Mouse (Mus musculus) midbrain, embryonic 11.5 days (tissue): ENCODE measurements around the gene Nol3. TPM values are rescaled to one million over a fixed set of nuclear protein-coding genes. Genes with fewer than 3 reads are reported as not detected.

Experiments
- ATAC-seq: fragments of 200-750 bp; cut with Nextera tagmentation; 2 replicates; pipeline ENCODE4 v1.8.0; 2017; ENCODE audit warnings: moderate TSS enrichment, moderate library complexity; ENCODE audit not compliant: low FRiP score
- DNase-seq: peaks from one replicate; pipeline ENCODE4 v3.0.0; 2015; ENCODE audit warnings: low spot score; ENCODE audit errors: missing footprints
- H3K27ac ChIP-seq: fragments of 300-500 bp; sonication (generic); 2 replicates; pipeline ENCODE4 v1.5.1; 2014; ENCODE audit warnings: low read depth, low read length
- H3K27me3 ChIP-seq: fragments of 300-500 bp; sonication (generic); 2 replicates; pipeline ENCODE4 v1.6.1; 2014; ENCODE audit warnings: mild to moderate bottlenecking, low read length, moderate library complexity, mixed read lengths; ENCODE audit not compliant: control insufficient read depth, insufficient read depth
- H3K36me3 ChIP-seq: fragments of 300-500 bp; sonication (generic); 2 replicates; pipeline ENCODE4 v1.6.1; 2014; ENCODE audit warnings: mild to moderate bottlenecking, low read length, moderate library complexity, mixed read lengths; ENCODE audit not compliant: control insufficient read depth, insufficient read depth
- H3K4me1 ChIP-seq: fragments of 300-500 bp; sonication (generic); 2 replicates; pipeline ENCODE4 v1.6.1; 2014; ENCODE audit warnings: low read length; ENCODE audit not compliant: control insufficient read depth, insufficient read depth
- H3K4me2 ChIP-seq: fragments of 300-500 bp; sonication (generic); 2 replicates; pipeline ENCODE4 v1.6.1; 2014; ENCODE audit warnings: mild to moderate bottlenecking, moderate library complexity
- H3K4me3 ChIP-seq: fragments of 300-500 bp; sonication (generic); 2 replicates; pipeline ENCODE4 v1.5.1; 2014; ENCODE audit warnings: low read depth, low read length
- H3K9ac ChIP-seq: fragments of 300-500 bp; sonication (generic); 2 replicates; pipeline ENCODE4 v1.6.1; 2014; ENCODE audit warnings: low read length
- H3K9me3 ChIP-seq: fragments of 300-500 bp; sonication (generic); 2 replicates; pipeline ENCODE4 v1.6.1; 2016; ENCODE audit warnings: low read length; ENCODE audit not compliant: control insufficient read depth
- WGBS: fragments of 180-500 bp; shearing (Covaris S2); extraction: QIAGEN DNeasy Blood & Tissue Kit; methylation state at CpG from one replicate; pipeline ENCODE4 v1.1.7; 2014; 5-methylcytosine and 5-hydroxymethylcytosine counted together
- polyA plus RNA-seq: library from polyadenylated mRNA; unstranded; fragments of >200 nt; fragmentation: Nextera tagmentation; extraction: Ambion mirVana; gene quantifications from 2 replicates; pipeline ENCODE4 v1.2.1, GENCODE M21; 2014

Nol3 gene
- polyA plus RNA-seq, 1 experiment from 2014 or later = 2.0 TPM

GRCm38 (mm10) chr8:105269075-105269458 lies 6.9 kb upstream of the Nol3 start:
- Histone ChIP-seq H3K9ac (peak overlapping the region; percentile 33; the same call in 1 of the 2 replicates), H3K9me3 (no peaks in the 10 kb centered on the region; the same call in 1 of the 2 replicates), H3K4me3 (peak overlapping the region; percentile 37), H3K36me3 (no peaks in the 10 kb centered on the region), H3K27ac (no peak overlapping the region), H3K4me2 (peak overlapping the region; percentile 68), H3K27me3 (peaks cover 99% of the 10 kb centered on the region), H3K4me1 (peaks cover 19% of the 10 kb centered on the region)
- peak; percentile 92 for DNase-seq
- peak; percentile 20 for ATAC-seq
- WGBS = 1% methylated on average over 10 of the region's 10 CpGs

GRCm38 (mm10) chr8:105269461-105269947 lies 6.4 kb upstream of the Nol3 start, which contains the start of gene Hsf4:
Gene Hsf4 (plus strand): TSS chr8:105269801.
- peak; percentile 93 for DNase-seq

GRCm38 (mm10) chr8:105270101-105270915 lies 5.6 kb upstream of the Nol3 start:
- no peak overlapping the region for H3K9ac ChIP-seq
- no peaks in the 10 kb centered on the region for H3K36me3 ChIP-seq
- H3K4me2 ChIP-seq = peak overlapping the region; percentile 68
- no peaks in the 10 kb centered on the region; the same call in 1 of the 2 replicates for H3K9me3 ChIP-seq
- 3% methylated on average over 39 of the region's 39 CpGs for WGBS
- H3K4me1 ChIP-seq = peaks cover 17% of the 10 kb centered on the region
- no peak overlapping the region for H3K27ac ChIP-seq
- ATAC-seq (no peak), DNase-seq (peak; percentile 93)
- peaks cover 99% of the 10 kb centered on the region for H3K27me3 ChIP-seq
- peak overlapping the region; percentile 37 for H3K4me3 ChIP-seq

More at GRCm38 (mm10) chr8:105269461-105269947, 6.4 kb upstream of the Nol3 start, which contains the start of gene Hsf4:
- no peak within 1 kb of the TSS for H3K27ac ChIP-seq
- no peaks in the 10 kb centered on the region; the same call in 1 of the 2 replicates for H3K9me3 ChIP-seq
- 0% methylated on average over 41 of the region's 42 CpGs for WGBS
- H3K27me3 ChIP-seq = peaks cover 99% of the 10 kb centered on the region
- peak within 1 kb of the TSS; percentile 68 for H3K4me2 ChIP-seq
- ATAC-seq = no peak
- H3K36me3 ChIP-seq = no peaks in the 10 kb centered on the region
- peak within 1 kb of the TSS; percentile 37 for H3K4me3 ChIP-seq
- peaks cover 19% of the 10 kb centered on the region for H3K4me1 ChIP-seq
- peak within 1 kb of the TSS; percentile 45 for H3K9ac ChIP-seq

- no peak for ATAC-seq
- peaks cover 21% of the 10 kb centered on the region for H3K4me1 ChIP-seq
- H3K27me3 ChIP-seq = peaks cover 99% of the 10 kb centered on the region
- H3K9me3 ChIP-seq = no peaks in the 10 kb centered on the region; the same call in 1 of the 2 replicates
- WGBS = 2% methylated on average over 11 of the region's 11 CpGs
- H3K27ac ChIP-seq = no peak overlapping the region
- DNase-seq = no peak
- no peak overlapping the region for H3K9ac ChIP-seq
- no peaks in the 10 kb centered on the region for H3K36me3 ChIP-seq
- H3K4me3 ChIP-seq = no peak overlapping the region
- H3K4me2 ChIP-seq = no peak overlapping the region
Measured at GRCm38 (mm10) chr8:105270916-105271186, 5.1 kb upstream of the Nol3 start.

- Histone ChIP-seq H3K27ac (no peak overlapping the region), H3K9ac (no peak overlapping the region), H3K4me2 (no peak overlapping the region), H3K9me3 (no peaks in the 10 kb centered on the region), H3K27me3 (peaks cover 94% of the 10 kb centered on the region), H3K4me3 (no peak overlapping the region), H3K36me3 (no peaks in the 10 kb centered on the region), H3K4me1 (peaks cover 16% of the 10 kb centered on the region)
- DNase-seq (no peak), ATAC-seq (no peak)
- WGBS = 4% methylated on average over 11 of the region's 11 CpGs
Measured at GRCm38 (mm10) chr8:105275387-105275786, 553 bp upstream of the Nol3 start.

GRCm38 (mm10) chr8:105276292-105277120 lies 566 bp downstream of the Nol3 start:
- H3K27me3 ChIP-seq = peaks cover 84% of the 10 kb centered on the region
- peak overlapping the region; percentile 55 for H3K4me2 ChIP-seq
- peaks cover 14% of the 10 kb centered on the region for H3K4me1 ChIP-seq
- H3K4me3 ChIP-seq = peak overlapping the region; percentile 34
- H3K9me3 ChIP-seq = no peaks in the 10 kb centered on the region
- 3% methylated on average over 29 of the region's 30 CpGs for WGBS
- no peak overlapping the region for H3K27ac ChIP-seq
- H3K36me3 ChIP-seq = no peaks in the 10 kb centered on the region
- DNase-seq = peak; percentile 95
- H3K9ac ChIP-seq = peak overlapping the region; percentile 47
- peak; percentile 69 for ATAC-seq

GRCm38 (mm10) chr8:105278911-105279334 lies 3.0 kb downstream of the Nol3 start:
- H3K27ac ChIP-seq = no peak overlapping the region
- H3K9me3 ChIP-seq = no peaks in the 10 kb centered on the region
- 4% methylated on average over 28 of the region's 28 CpGs for WGBS
- DNase-seq (peak; percentile 90), ATAC-seq (peak; percentile 5; the same call in 1 of the 2 replicates)
- peaks cover 3% of the 10 kb centered on the region; the same call in 1 of the 2 replicates for H3K36me3 ChIP-seq
- no peak overlapping the region for H3K4me3 ChIP-seq
- H3K4me1 ChIP-seq = peaks cover 14% of the 10 kb centered on the region
- H3K9ac ChIP-seq = no peak overlapping the region
- H3K27me3 ChIP-seq = peaks cover 61% of the 10 kb centered on the region
- peak overlapping the region; percentile 10; the same call in 1 of the 2 replicates for H3K4me2 ChIP-seq

- no peak for ATAC-seq
- 72% methylated on average over 3 of the region's 3 CpGs for WGBS
- no peaks in the 10 kb centered on the region for H3K9me3 ChIP-seq
Measured at GRCm38 (mm10) chr8:105280567-105280966, 4.6 kb downstream of the Nol3 start.

More at GRCm38 (mm10) chr8:105280567-105280966, 4.6 kb downstream of the Nol3 start:
- no peak overlapping the region for H3K9ac ChIP-seq
- H3K36me3 ChIP-seq = peaks cover 3% of the 10 kb centered on the region; the same call in 1 of the 2 replicates
- no peak overlapping the region for H3K27ac ChIP-seq
- peaks cover 44% of the 10 kb centered on the region for H3K27me3 ChIP-seq
- DNase-seq = no peak
- no peak overlapping the region for H3K4me2 ChIP-seq
- H3K4me1 ChIP-seq = peaks cover 13% of the 10 kb centered on the region
- H3K4me3 ChIP-seq = no peak overlapping the region
